Mouse (Mus musculus) bone marrow, adult 2 months (tissue): ENCODE results near the gene Tnn. TPM values are rescaled to one million over a fixed set of nuclear protein-coding genes. Genes with fewer than 3 reads are reported as not detected.

Source experiments
- H3K27ac ChIP-seq: fragments of 200-500 bp; 2 replicates; pipeline ENCODE4 v1.5.1; 2012; ENCODE audit warnings: low read depth, mild to moderate bottlenecking, control low read depth, inconsistent platforms, low read length; ENCODE audit not compliant: control insufficient read depth, poor library complexity, insufficient read depth
- H3K4me1 ChIP-seq: fragments of 200-500 bp; 2 replicates; pipeline ENCODE4 v1.6.1; 2011; ENCODE audit warnings: low read length; ENCODE audit not compliant: control insufficient read depth, insufficient read depth
- H3K4me3 ChIP-seq: fragments of 200-500 bp; replicated peaks from 2 replicates; pipeline ENCODE3; 2011; ENCODE audit warnings: mild to moderate bottlenecking, low read depth, low read length, control low read depth; ENCODE audit not compliant: control insufficient read depth
- CTCF ChIP-seq: fragments of 200-500 bp; IDR thresholded peaks from 2 replicates; pipeline ENCODE4 v1.5.1; 2011; ENCODE audit warnings: low read length, control low read depth; ENCODE audit not compliant: control insufficient read depth, insufficient read depth
- POLR2A ChIP-seq: fragments of 200-500 bp; IDR thresholded peaks from 2 replicates; pipeline ENCODE4 v1.6.1; 2011; ENCODE audit warnings: low read depth, mild to moderate bottlenecking, control low read depth, low read length, borderline replicate concordance; ENCODE audit not compliant: control insufficient read depth
- WGBS: fragments of 180-500 bp; shearing (Covaris S2); methylation state at CpG from one replicate; pipeline ENCODE4 v1.1.7; 2018; 5-methylcytosine and 5-hydroxymethylcytosine counted together
- polyA plus RNA-seq: library from polyadenylated mRNA; stranded (reverse); fragments of >200 nt; gene quantifications from 2 replicates; pipeline ENCODE4 v1.2.4, GENCODE M21; 2011; ENCODE audit warnings: low replicate concordance; ENCODE audit not compliant: missing spikeins, insufficient read depth, insufficient read length

The Tnn gene
- polyA plus RNA-seq, 1 experiment: not detected

GRCm38 (mm10) chr1:160108604-160109003, 44.8 kb downstream of the Tnn start:
- TF ChIP-seq POLR2A (no peak), CTCF (no peak)
- no peak overlapping the region for H3K27ac ChIP-seq
- H3K4me3 ChIP-seq: no peak overlapping the region
- H3K4me1 ChIP-seq: no peaks in the 10 kb centered on the region
- WGBS: 67% methylated on average over 2 of the region's 2 CpGs

GRCm38 (mm10) chr1:160105426-160105825, 48.0 kb downstream of the Tnn start:
- WGBS: 81% methylated on average over 5 of the region's 5 CpGs
- TF ChIP-seq POLR2A (no peak), CTCF (no peak)
- Histone ChIP-seq H3K4me3 (no peak overlapping the region), H3K4me1 (no peaks in the 10 kb centered on the region), H3K27ac (no peak overlapping the region)

- H3K4me3 ChIP-seq: no peak overlapping the region
- 75% methylated on average over 5 of the region's 5 CpGs for WGBS
- no peaks in the 10 kb centered on the region for H3K4me1 ChIP-seq
- no peak for TF ChIP-seq CTCF
- TF ChIP-seq POLR2A: no peak
- no peak overlapping the region for H3K27ac ChIP-seq
Observed at GRCm38 (mm10) chr1:160100996-160101395, 52.4 kb downstream of the Tnn start.

- Histone ChIP-seq H3K4me3 (no peak overlapping the region), H3K4me1 (no peaks in the 10 kb centered on the region), H3K27ac (no peak overlapping the region)
- WGBS: 82% methylated on average over 5 of the region's 5 CpGs
- no peak for TF ChIP-seq CTCF
- no peak for TF ChIP-seq POLR2A
Observed at GRCm38 (mm10) chr1:160099659-160100302, 53.6 kb downstream of the Tnn start.

- TF ChIP-seq CTCF (no peak), POLR2A (no peak)
- Histone ChIP-seq H3K4me3 (no peak overlapping the region), H3K27ac (no peak overlapping the region), H3K4me1 (no peaks in the 10 kb centered on the region)
- WGBS: 74% methylated on average over 2 of the region's 2 CpGs
Observed at GRCm38 (mm10) chr1:160086651-160087050, 66.7 kb downstream of the Tnn start.

GRCm38 (mm10) chr1:160084239-160084638, 69.1 kb downstream of the Tnn start:
- no peak overlapping the region for H3K4me3 ChIP-seq
- TF ChIP-seq POLR2A: no peak
- no peak for TF ChIP-seq CTCF
- 81% methylated on average over 1 of the region's 1 CpGs for WGBS
- peaks cover 3% of the 10 kb centered on the region; the same call in 1 of the 2 replicates for H3K4me1 ChIP-seq
- no peak overlapping the region for H3K27ac ChIP-seq

GRCm38 (mm10) chr1:160082647-160083046, 70.7 kb downstream of the Tnn start:
- H3K27ac ChIP-seq: no peak overlapping the region
- TF ChIP-seq CTCF: no peak
- TF ChIP-seq POLR2A: no peak
- WGBS: 74% methylated on average over 1 of the region's 1 CpGs
- H3K4me1 ChIP-seq: peaks cover 3% of the 10 kb centered on the region; the same call in 1 of the 2 replicates
- H3K4me3 ChIP-seq: no peak overlapping the region

GRCm38 (mm10) chr1:160080800-160081436, 72.5 kb downstream of the Tnn start:
- H3K4me1 ChIP-seq: peaks cover 3% of the 10 kb centered on the region; the same call in 1 of the 2 replicates
- 12% methylated on average over 2 of the region's 2 CpGs for WGBS
- no peak overlapping the region for H3K4me3 ChIP-seq
- TF ChIP-seq CTCF (peak; percentile 73), POLR2A (no peak)
- no peak overlapping the region for H3K27ac ChIP-seq
